ENCODE assay signal across 8 mouse cellular contexts in genomic region chr2:92059481-92060220, GRCm38 (mm10). TPM values are rescaled to one million over a fixed set of nuclear protein-coding genes. Genes with fewer than 3 reads are reported as not detected.
DNase-seq lines count a peak whose midpoint lies in the region; ATAC-seq lines count a peak whose summit lies in the region.

No protein-coding gene starts in this region.

- peak overlapping the region; percentile 95 for H3K9ac ChIP-seq in hindbrain, embryonic 14.5 days

- no peaks in the 10 kb centered on the region for H3K9me3 ChIP-seq in hindbrain, embryonic 14.5 days (ENCODE audit: control insufficient read depth, low read length)

- ATAC-seq in hindbrain, embryonic 14.5 days (ENCODE audit: low FRiP score), result peak; percentile 77

- H3K4me2 ChIP-seq in hindbrain, embryonic 14.5 days (replicated peaks), result peak overlapping the region; percentile 95

- no peaks in the 10 kb centered on the region for H3K36me3 ChIP-seq in hindbrain, embryonic 14.5 days (replicated peaks; ENCODE audit: control insufficient read depth, insufficient read depth)

- H3K4me3 ChIP-seq in hindbrain, embryonic 14.5 days (replicated peaks; ENCODE audit: low read length), result peak overlapping the region; percentile 75

- DNase-seq in MEL-GATA-1-ER (ENCODE audit: extremely low read depth, low read depth), result peak; percentile 16
- peak; percentile 88 to 89 for DNase-seq in cerebellum, postnatal 10 days
- peak; percentile 77 to 78 for DNase-seq in frontal cortex, postnatal 36 days (ENCODE audit: low spot score in 2 of 2)
- peak; percentile 72 for DNase-seq in hindbrain, embryonic 14.5 days (ENCODE audit: low spot score)
- peak; percentile 69 to 76 for DNase-seq in layer of hippocampus, postnatal 36 days
- peak; percentile 54 for DNase-seq in lung, postnatal 36 days
- DNase-seq in retina, postnatal 1 day, result peak; percentile 75
- DNase-seq in urinary bladder, postnatal 14 days (ENCODE audit: low spot score), result peak; percentile 50

- H3K4me1 ChIP-seq in hindbrain, embryonic 14.5 days (replicated peaks; ENCODE audit: control insufficient read depth, insufficient read depth, low read length), result peaks cover 15% of the 10 kb centered on the region; the same call in 1 of the 2 replicates

- H3K27ac ChIP-seq in hindbrain, embryonic 14.5 days, result peak overlapping the region; percentile 91

- under 1% methylated on average over 62 of the region's 63 CpGs for WGBS in hindbrain, embryonic 14.5 days

- H3K27me3 ChIP-seq in hindbrain, embryonic 14.5 days (ENCODE audit: control insufficient read depth, insufficient read depth, low read length), result peaks cover 32% of the 10 kb centered on the region

RNA-seq across cellular contexts. Expression of gene Phf21a, which starts 33.3 kb away (rescaled TPM):
- polyA plus RNA-seq in hindbrain, embryonic 14.5 days (2014; fragmentation: Nextera tagmentation; extraction: Ambion mirVana), result 29.6 and 32.2 TPM in 2 replicates
- total RNA-seq in layer of hippocampus, postnatal 36 days (2021), result 100 to 1,000 TPM; 136 to 142 TPM

RNA-seq across cellular contexts. Expression of gene Creb3l1, which starts 35.3 kb away (rescaled TPM):
- polyA plus RNA-seq in hindbrain, embryonic 14.5 days (2014; fragmentation: Nextera tagmentation; extraction: Ambion mirVana), result 3.5 and 3.6 TPM in 2 replicates
- 1 to 10 TPM; 3.4 to 4.3 TPM for total RNA-seq in layer of hippocampus, postnatal 36 days (2021)

Comparison
In these comparisons a context has a peak if more than half of its experiments do, and no peak if none do; other contexts are left out.
1. Peak in every context shown above with its lines: DNase-seq, ATAC-seq, H3K4me3 ChIP-seq and H3K27ac ChIP-seq.
2. DNase-seq: peak in every context shown above with its lines; median percentile 88 in cerebellum, postnatal 10 days; 78 in frontal cortex, postnatal 36 days; 75 in retina, postnatal 1 day; 72 in layer of hippocampus, postnatal 36 days; 72 in hindbrain, embryonic 14.5 days; 54 in lung, postnatal 36 days; 50 in urinary bladder, postnatal 14 days; 16 in MEL-GATA-1-ER.